Mouse (Mus musculus): ENCODE measurements around the gene Trnt1. TPM values are rescaled to one million over a fixed set of nuclear protein-coding genes. Genes with fewer than 3 reads are reported as not detected.

Gene Trnt1
- polyA plus RNA-seq, 1 experiment = 19.1 TPM

- H3K36me3 ChIP-seq (ENCODE audit: control insufficient read depth, insufficient read depth, low read length) = no peaks in the 10 kb centered on the region
- H3K4me1 ChIP-seq (ENCODE audit: control insufficient read depth, insufficient read depth, low read length) = no peaks in the 10 kb centered on the region
- H3K4me3 ChIP-seq (ENCODE audit: control insufficient read depth, low read depth, low read length) = no peak overlapping the region
- no peak overlapping the region for H3K27ac ChIP-seq (ENCODE audit: control insufficient read depth, insufficient read depth, low read depth, low read length)
- TF ChIP-seq POLR2A (IDR thresholded peaks at IDR 0.05; ENCODE audit: control insufficient read depth, low read depth, low read length) (no peak), CTCF (IDR thresholded peaks at IDR 0.05; ENCODE audit: control insufficient read depth, insufficient read depth, insufficient replicate concordance, low read depth, low read length) (no peak)
- H3K27me3 ChIP-seq (ENCODE audit: control insufficient read depth, insufficient read depth, low read length) = no peaks in the 10 kb centered on the region
Measured at GRCm38 (mm10) chr6:106758299-106758698, 10.6 kb upstream of the Trnt1 start.

GRCm38 (mm10) chr6:106760473-106761218, 8.3 kb upstream of the Trnt1 start:
- Histone ChIP-seq H3K4me1 (ENCODE audit: control insufficient read depth, insufficient read depth, low read length) (no peaks in the 10 kb centered on the region), H3K27me3 (ENCODE audit: control insufficient read depth, insufficient read depth, low read length) (no peaks in the 10 kb centered on the region), H3K27ac (ENCODE audit: control insufficient read depth, insufficient read depth, low read depth, low read length) (no peak overlapping the region), H3K4me3 (ENCODE audit: control insufficient read depth, low read depth, low read length) (no peak overlapping the region), H3K36me3 (ENCODE audit: control insufficient read depth, insufficient read depth, low read length) (no peaks in the 10 kb centered on the region)
- no peak for TF ChIP-seq POLR2A (IDR thresholded peaks at IDR 0.05; ENCODE audit: control insufficient read depth, low read depth, low read length)
- TF ChIP-seq CTCF (IDR thresholded peaks at IDR 0.05; ENCODE audit: control insufficient read depth, insufficient read depth, insufficient replicate concordance, low read depth, low read length) = no peak

GRCm38 (mm10) chr6:106761486-106761885, 7.4 kb upstream of the Trnt1 start:
- Histone ChIP-seq H3K27me3 (ENCODE audit: control insufficient read depth, insufficient read depth, low read length) (no peaks in the 10 kb centered on the region), H3K4me1 (ENCODE audit: control insufficient read depth, insufficient read depth, low read length) (no peaks in the 10 kb centered on the region), H3K27ac (ENCODE audit: control insufficient read depth, insufficient read depth, low read depth, low read length) (no peak overlapping the region), H3K4me3 (ENCODE audit: control insufficient read depth, low read depth, low read length) (no peak overlapping the region), H3K36me3 (ENCODE audit: control insufficient read depth, insufficient read depth, low read length) (no peaks in the 10 kb centered on the region)
- no peak for TF ChIP-seq POLR2A (IDR thresholded peaks at IDR 0.05; ENCODE audit: control insufficient read depth, low read depth, low read length)
- TF ChIP-seq CTCF (IDR thresholded peaks at IDR 0.05; ENCODE audit: control insufficient read depth, insufficient read depth, insufficient replicate concordance, low read depth, low read length) = no peak

GRCm38 (mm10) chr6:106765892-106766291, 3.0 kb upstream of the Trnt1 start:
- Histone ChIP-seq H3K27me3 (ENCODE audit: control insufficient read depth, insufficient read depth, low read length) (no peaks in the 10 kb centered on the region), H3K4me3 (ENCODE audit: control insufficient read depth, low read depth, low read length) (no peak overlapping the region), H3K36me3 (ENCODE audit: control insufficient read depth, insufficient read depth, low read length) (no peaks in the 10 kb centered on the region), H3K27ac (ENCODE audit: control insufficient read depth, insufficient read depth, low read depth, low read length) (no peak overlapping the region), H3K4me1 (ENCODE audit: control insufficient read depth, insufficient read depth, low read length) (no peaks in the 10 kb centered on the region)
- TF ChIP-seq CTCF (IDR thresholded peaks at IDR 0.05; ENCODE audit: control insufficient read depth, insufficient read depth, insufficient replicate concordance, low read depth, low read length) (no peak), POLR2A (IDR thresholded peaks at IDR 0.05; ENCODE audit: control insufficient read depth, low read depth, low read length) (no peak)

GRCm38 (mm10) chr6:106766774-106767173, 2.1 kb upstream of the Trnt1 start:
- no peaks in the 10 kb centered on the region for H3K4me1 ChIP-seq (ENCODE audit: control insufficient read depth, insufficient read depth, low read length)
- H3K27me3 ChIP-seq (ENCODE audit: control insufficient read depth, insufficient read depth, low read length) = no peaks in the 10 kb centered on the region
- no peak overlapping the region for H3K27ac ChIP-seq (ENCODE audit: control insufficient read depth, insufficient read depth, low read depth, low read length)
- no peaks in the 10 kb centered on the region for H3K36me3 ChIP-seq (ENCODE audit: control insufficient read depth, insufficient read depth, low read length)
- no peak overlapping the region for H3K4me3 ChIP-seq (ENCODE audit: control insufficient read depth, low read depth, low read length)
- no peak for TF ChIP-seq CTCF (IDR thresholded peaks at IDR 0.05; ENCODE audit: control insufficient read depth, insufficient read depth, insufficient replicate concordance, low read depth, low read length)
- TF ChIP-seq POLR2A (IDR thresholded peaks at IDR 0.05; ENCODE audit: control insufficient read depth, low read depth, low read length) = no peak

GRCm38 (mm10) chr6:106769290-106769866, 458 bp downstream of the Trnt1 start:
- Histone ChIP-seq H3K4me3 (ENCODE audit: control insufficient read depth, low read depth, low read length) (peak overlapping the region; percentile 98), H3K4me1 (ENCODE audit: control insufficient read depth, insufficient read depth, low read length) (no peaks in the 10 kb centered on the region), H3K36me3 (ENCODE audit: control insufficient read depth, insufficient read depth, low read length) (no peaks in the 10 kb centered on the region), H3K27ac (ENCODE audit: control insufficient read depth, insufficient read depth, low read depth, low read length) (peak overlapping the region; percentile 89), H3K27me3 (ENCODE audit: control insufficient read depth, insufficient read depth, low read length) (no peaks in the 10 kb centered on the region)
- no peak for TF ChIP-seq CTCF (IDR thresholded peaks at IDR 0.05; ENCODE audit: control insufficient read depth, insufficient read depth, insufficient replicate concordance, low read depth, low read length)
- TF ChIP-seq POLR2A (IDR thresholded peaks at IDR 0.05; ENCODE audit: control insufficient read depth, low read depth, low read length) = no peak

GRCm38 (mm10) chr6:106770046-106770445, 1.1 kb downstream of the Trnt1 start:
- Histone ChIP-seq H3K4me1 (ENCODE audit: control insufficient read depth, insufficient read depth, low read length) (no peaks in the 10 kb centered on the region), H3K36me3 (ENCODE audit: control insufficient read depth, insufficient read depth, low read length) (no peaks in the 10 kb centered on the region), H3K27me3 (ENCODE audit: control insufficient read depth, insufficient read depth, low read length) (no peaks in the 10 kb centered on the region), H3K27ac (ENCODE audit: control insufficient read depth, insufficient read depth, low read depth, low read length) (no peak overlapping the region), H3K4me3 (ENCODE audit: control insufficient read depth, low read depth, low read length) (peak overlapping the region; percentile 98)
- TF ChIP-seq POLR2A (IDR thresholded peaks at IDR 0.05; ENCODE audit: control insufficient read depth, low read depth, low read length) (no peak), CTCF (IDR thresholded peaks at IDR 0.05; ENCODE audit: control insufficient read depth, insufficient read depth, insufficient replicate concordance, low read depth, low read length) (no peak)
